Mouse (Mus musculus): ENCODE measurements around the gene Asphd2. TPM values are rescaled to one million over a fixed set of nuclear protein-coding genes. Genes with fewer than 3 reads are reported as not detected.

Gene Asphd2
- total and polyA plus RNA-seq, 3 experiments, result 0.08 TPM; not detected in 2

GRCm38 (mm10) chr5:112406017-112406416 lies 11.4 kb upstream of the Asphd2 start:
- Histone ChIP-seq H3K9me3 (replicated peaks; ENCODE audit: insufficient read depth, low read length) (no peaks in the 10 kb centered on the region), H3K9ac (ENCODE audit: control insufficient read depth, low read depth, low read length, poor library complexity, severe bottlenecking) (no peak overlapping the region), H3K4me1 (ENCODE audit: control insufficient read depth in 1 of 2, insufficient read depth in 2 of 2, low read length in 2 of 2) (no peaks in the 10 kb centered on the region), H3K27ac (ENCODE audit: control insufficient read depth, low read depth, low read length) (no peak overlapping the region), H3K4me3 (ENCODE audit: control insufficient read depth in 1 of 2, insufficient read depth in 1 of 2, low read depth in 2 of 2, low read length in 2 of 2) (no peak overlapping the region), H3K79me2 (ENCODE audit: control insufficient read depth, insufficient read depth, low read length, poor library complexity) (no peaks in the 10 kb centered on the region), H3K27me3 (ENCODE audit: control insufficient read depth in 1 of 2, insufficient read depth in 2 of 2, low read length in 2 of 2) (no peaks in the 10 kb centered on the region), H3K36me3 (ENCODE audit: control insufficient read depth in 1 of 2, insufficient read depth in 2 of 2, low read length in 2 of 2) (no peaks in the 10 kb centered on the region)
- TF ChIP-seq CHD1 (IDR thresholded peaks at IDR 0.05; ENCODE audit: low read depth, low read length) (no peak), NRF1 (IDR thresholded peaks at IDR 0.05; ENCODE audit: insufficient read depth, low read depth, low read length, poor library complexity, severe bottlenecking) (no peak), ZNF384 (IDR thresholded peaks at IDR 0.05; ENCODE audit: low read depth, low read length) (no peak), POLR2AphosphoS5 (IDR thresholded peaks at IDR 0.05; ENCODE audit: borderline replicate concordance, low read depth, low read length) (no peak), MAFK (IDR thresholded peaks at IDR 0.05; ENCODE audit: borderline replicate concordance, low read depth, low read length) (no peak), KAT2A (conservative IDR thresholded peaks at IDR 0.05; ENCODE audit: low read depth, low read length) (no peak), CHD2 (IDR thresholded peaks at IDR 0.05; ENCODE audit: low read length) (no peak), ZMIZ1 (IDR thresholded peaks at IDR 0.05; ENCODE audit: low read depth, low read length) (no peak), MAZ (IDR thresholded peaks at IDR 0.05; ENCODE audit: low read depth, low read length) (no peak), ZC3H11A (IDR thresholded peaks at IDR 0.05; ENCODE audit: low read depth, low read length) (no peak)
- no peak for DNase-seq (ENCODE audit: low read depth, low spot score)

- H3K36me3 ChIP-seq (ENCODE audit: control insufficient read depth in 1 of 2, insufficient read depth in 2 of 2, low read length in 2 of 2), result no peaks in the 10 kb centered on the region
- no peaks in the 10 kb centered on the region for H3K27me3 ChIP-seq (ENCODE audit: control insufficient read depth in 1 of 2, insufficient read depth in 2 of 2, low read length in 2 of 2)
- DNase-seq (ENCODE audit: low read depth, low spot score), result no peak
Measured at GRCm38 (mm10) chr5:112402437-112402836, 7.8 kb upstream of the Asphd2 start.

More at GRCm38 (mm10) chr5:112402437-112402836, 7.8 kb upstream of the Asphd2 start:
- Histone ChIP-seq H3K79me2 (ENCODE audit: control insufficient read depth, insufficient read depth, low read length, poor library complexity) (no peaks in the 10 kb centered on the region), H3K27ac (ENCODE audit: control insufficient read depth, low read depth, low read length) (no peak overlapping the region), H3K4me3 (ENCODE audit: control insufficient read depth in 1 of 2, insufficient read depth in 1 of 2, low read depth in 2 of 2, low read length in 2 of 2) (no peak overlapping the region), H3K9me3 (replicated peaks; ENCODE audit: insufficient read depth, low read length) (no peaks in the 10 kb centered on the region), H3K4me1 (ENCODE audit: control insufficient read depth in 1 of 2, insufficient read depth in 2 of 2, low read length in 2 of 2) (no peaks in the 10 kb centered on the region), H3K9ac (ENCODE audit: control insufficient read depth, low read depth, low read length, poor library complexity, severe bottlenecking) (no peak overlapping the region)
- TF ChIP-seq MAZ (IDR thresholded peaks at IDR 0.05; ENCODE audit: low read depth, low read length) (no peak), GATA1 (IDR thresholded peaks at IDR 0.05; ENCODE audit: low read depth, low read length) (no peak), USF2 (IDR thresholded peaks at IDR 0.05; ENCODE audit: borderline replicate concordance in 1 of 2, insufficient read depth in 1 of 2, low read depth in 1 of 2, low read length in 2 of 2) (no peak), RCOR1 (IDR thresholded peaks at IDR 0.05; ENCODE audit: low read depth, low read length) (no peak), GABPA (IDR thresholded peaks at IDR 0.05; ENCODE audit: low read depth, low read length) (no peak), MXI1 (IDR thresholded peaks at IDR 0.05; ENCODE audit: low read depth, low read length) (no peak), ELF1 (IDR thresholded peaks at IDR 0.05; ENCODE audit: low read depth, low read length) (no peak), MAFK (IDR thresholded peaks at IDR 0.05; ENCODE audit: borderline replicate concordance, low read depth, low read length) (no peak), CTCF (IDR thresholded peaks at IDR 0.05 in 2 of 3, conservative IDR thresholded peaks at IDR 0.05 in 1 of 3; ENCODE audit: control insufficient read depth in 1 of 3, insufficient read depth in 1 of 3, low read depth in 2 of 3, low read length in 3 of 3, poor library complexity in 1 of 3, severe bottlenecking in 1 of 3) (no peak), MYB (IDR thresholded peaks at IDR 0.05; ENCODE audit: low read depth, low read length) (no peak), SIN3A (IDR thresholded peaks at IDR 0.05; ENCODE audit: low read length) (no peak), TBP (IDR thresholded peaks at IDR 0.05; ENCODE audit: low read depth, low read length) (no peak), NELFE (IDR thresholded peaks at IDR 0.05; ENCODE audit: low read depth, low read length) (no peak), MYC (IDR thresholded peaks at IDR 0.05; ENCODE audit: low read depth, low read length) (no peak), ZMIZ1 (IDR thresholded peaks at IDR 0.05; ENCODE audit: low read depth, low read length) (no peak), JUND (IDR thresholded peaks at IDR 0.05; ENCODE audit: low read depth, low read length) (no peak)
